Mouse (Mus musculus) gastrocnemius, postnatal 10 days (tissue): Measurements from ENCODE around the gene Tbx5. TPM values are rescaled to one million over a fixed set of nuclear protein-coding genes. Genes with fewer than 3 reads are reported as not detected.

Source experiments
- DNase-seq: peaks from one replicate; pipeline ENCODE4 v3.0.0; 2021; ENCODE audit warnings: mixed read lengths
- total RNA-seq, 2 experiments: library from RNA; stranded (reverse); gene quantifications; 2 replicates each; pipeline ENCODE4 v1.2.3; 2021

Tbx5 gene
- total RNA-seq, 2 experiments from 2014 or later, result 0.12 TPM; not detected in 1

- no peak for DNase-seq
Measured at GRCm38 (mm10) chr5:119810994-119811690, 21.3 kb upstream of the Tbx5 start.

GRCm38 (mm10) chr5:119815247-119815646, 17.2 kb upstream of the Tbx5 start:
- DNase-seq, result no peak

GRCm38 (mm10) chr5:119820452-119820851, 12.0 kb upstream of the Tbx5 start:
- DNase-seq, result no peak

GRCm38 (mm10) chr5:119821506-119821905, 11.0 kb upstream of the Tbx5 start:
- DNase-seq, result no peak

GRCm38 (mm10) chr5:119827341-119827740, 5.1 kb upstream of the Tbx5 start:
- DNase-seq, result no peak

GRCm38 (mm10) chr5:119830611-119831010, 1.9 kb upstream of the Tbx5 start:
- no peak for DNase-seq

GRCm38 (mm10) chr5:119831201-119831771, 1.2 kb upstream of the Tbx5 start:
- no peak for DNase-seq

GRCm38 (mm10) chr5:119831791-119832478, 533 bp upstream of the Tbx5 start:
- DNase-seq, result no peak

GRCm38 (mm10) chr5:119833223-119834030, 959 bp downstream of the Tbx5 start:
- DNase-seq, result no peak

- no peak for DNase-seq
Measured at GRCm38 (mm10) chr5:119834031-119834403, 1.5 kb downstream of the Tbx5 start.

GRCm38 (mm10) chr5:119835053-119835867, 2.8 kb downstream of the Tbx5 start:
- DNase-seq, result no peak

- DNase-seq, result no peak
Measured at GRCm38 (mm10) chr5:119835868-119836209, 3.4 kb downstream of the Tbx5 start.

- no peak for DNase-seq
Measured at GRCm38 (mm10) chr5:119836618-119837305, 4.3 kb downstream of the Tbx5 start.

GRCm38 (mm10) chr5:119837306-119837675, 4.8 kb downstream of the Tbx5 start:
- no peak for DNase-seq

GRCm38 (mm10) chr5:119837861-119838260, 5.4 kb downstream of the Tbx5 start:
- DNase-seq, result no peak

- DNase-seq, result no peak
Measured at GRCm38 (mm10) chr5:119838441-119838840, 6.0 kb downstream of the Tbx5 start.

- no peak for DNase-seq
Measured at GRCm38 (mm10) chr5:119839156-119839555, 6.7 kb downstream of the Tbx5 start.

- DNase-seq, result no peak
Measured at GRCm38 (mm10) chr5:119839616-119840368, 7.3 kb downstream of the Tbx5 start.

GRCm38 (mm10) chr5:119840404-119840803, 7.9 kb downstream of the Tbx5 start:
- no peak for DNase-seq

GRCm38 (mm10) chr5:119841634-119842420, 9.4 kb downstream of the Tbx5 start:
- DNase-seq, result no peak
